9 mouse cellular contexts compared by ENCODE assay signal in the genomic region with DNA sequence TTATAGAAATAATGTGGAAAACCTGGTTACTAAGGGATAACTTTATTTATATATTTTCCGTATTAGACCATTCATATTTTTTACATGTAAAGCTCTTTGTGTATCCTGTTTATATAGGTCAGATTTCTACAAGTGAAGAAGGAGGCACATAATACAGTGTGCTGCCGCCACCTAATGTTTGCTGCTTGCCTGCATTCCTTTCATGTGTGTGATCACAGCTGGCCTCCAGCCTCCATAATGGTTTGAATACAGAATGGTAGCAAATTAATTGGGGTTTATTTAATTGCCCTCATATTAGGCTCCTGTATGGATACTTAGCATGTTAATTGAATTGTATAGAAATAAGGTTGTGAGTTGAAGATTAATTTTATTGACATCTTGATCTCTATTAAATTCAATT.
DNase-seq lines count a peak whose midpoint lies in the region; ATAC-seq lines count a peak whose summit lies in the region.
"Had no signal": no experiment of that assay in that cellular context is flagged by ENCODE, and none has a peak within 500 bp of the region (broad histone marks: within the 10 kb centered on the region; RNA-seq: fewer than 3 reads in every experiment).

No protein-coding gene starts in this region.

- no peak for DNase-seq in forebrain, embryonic 10.5 days (ENCODE audit: extremely low spot score, low spot score)
- DNase-seq in neural tube, embryonic 10.5 days (ENCODE audit: extremely low spot score, low spot score): no peak
- no peak for DNase-seq in testis, postnatal 10 days (ENCODE audit: low spot score)
- no peak for DNase-seq in spleen, adult 12 weeks (ENCODE audit: low spot score)

- peaks cover 100% of the 10 kb centered on the region for H3K79me2 ChIP-seq in macrophage (ENCODE audit: inconsistent target)

- no peaks in the 10 kb centered on the region for H3K27me3 ChIP-seq in forebrain, embryonic 12.5 days
- H3K27me3 ChIP-seq in forebrain, embryonic 10.5 days (ENCODE audit: poor library complexity, severe bottlenecking): no peaks in the 10 kb centered on the region
- H3K27me3 ChIP-seq in neural tube, embryonic 13.5 days: no peaks in the 10 kb centered on the region
- no peaks in the 10 kb centered on the region for H3K27me3 ChIP-seq in forebrain, embryonic 16.5 days (replicated peaks; ENCODE audit: control insufficient read depth, insufficient read depth, low read length)

- no peak overlapping the region for H3K9ac ChIP-seq in forebrain, embryonic 12.5 days
- H3K9ac ChIP-seq in neural tube, embryonic 13.5 days: no peak overlapping the region
- no peak overlapping the region for H3K9ac ChIP-seq in forebrain, embryonic 16.5 days (replicated peaks; ENCODE audit: low read depth, low read length)
- H3K9ac ChIP-seq: midbrain, embryonic 12.5 days had no signal

- WGBS in forebrain, embryonic 12.5 days: 45% methylated on average over 2 of the region's 2 CpGs
- WGBS in forebrain, embryonic 10.5 days: 74% methylated on average over 2 of the region's 2 CpGs
- 46% methylated on average over 2 of the region's 2 CpGs for WGBS in neural tube, embryonic 13.5 days
- WGBS in forebrain, embryonic 16.5 days: 28% methylated on average over 2 of the region's 2 CpGs
- WGBS in macrophage (ENCODE audit: missing documents): 77% methylated on average over 2 of the region's 2 CpGs

- no peaks in the 10 kb centered on the region for H3K9me3 ChIP-seq in forebrain, embryonic 12.5 days
- H3K9me3 ChIP-seq in forebrain, embryonic 10.5 days: no peaks in the 10 kb centered on the region
- H3K9me3 ChIP-seq in neural tube, embryonic 13.5 days: no peaks in the 10 kb centered on the region
- no peaks in the 10 kb centered on the region for H3K9me3 ChIP-seq in forebrain, embryonic 16.5 days (ENCODE audit: control insufficient read depth, low read length)
- H3K9me3 ChIP-seq: midbrain, embryonic 12.5 days had no signal

- H3K4me3 ChIP-seq in forebrain, embryonic 12.5 days (replicated peaks): no peak overlapping the region
- no peak overlapping the region for H3K4me3 ChIP-seq in forebrain, embryonic 10.5 days
- H3K4me3 ChIP-seq in neural tube, embryonic 13.5 days: no peak overlapping the region
- no peak overlapping the region for H3K4me3 ChIP-seq in forebrain, embryonic 16.5 days (replicated peaks; ENCODE audit: low read length)
- no peak overlapping the region for H3K4me3 ChIP-seq in macrophage (ENCODE audit: inconsistent target)
- H3K4me3 ChIP-seq: midbrain, embryonic 12.5 days had no signal

- H3K4me2 ChIP-seq in forebrain, embryonic 12.5 days: no peak overlapping the region
- H3K4me2 ChIP-seq in neural tube, embryonic 13.5 days: no peak overlapping the region
- H3K4me2 ChIP-seq in forebrain, embryonic 16.5 days (ENCODE audit: low read length): no peak overlapping the region
- H3K4me2 ChIP-seq: midbrain, embryonic 12.5 days had no signal

- no peaks in the 10 kb centered on the region for H3K36me3 ChIP-seq in forebrain, embryonic 12.5 days (replicated peaks)
- no peaks in the 10 kb centered on the region for H3K36me3 ChIP-seq in forebrain, embryonic 10.5 days (replicated peaks)
- no peaks in the 10 kb centered on the region for H3K36me3 ChIP-seq in neural tube, embryonic 13.5 days
- no peaks in the 10 kb centered on the region for H3K36me3 ChIP-seq in forebrain, embryonic 16.5 days (ENCODE audit: control insufficient read depth, insufficient read depth)
- no peaks in the 10 kb centered on the region for H3K36me3 ChIP-seq in macrophage (ENCODE audit: inconsistent target)
- H3K36me3 ChIP-seq: midbrain, embryonic 12.5 days had no signal

- peaks cover 24% of the 10 kb centered on the region for H3K4me1 ChIP-seq in forebrain, embryonic 12.5 days
- H3K4me1 ChIP-seq in forebrain, embryonic 10.5 days: peaks cover 42% of the 10 kb centered on the region
- peaks cover 67% of the 10 kb centered on the region for H3K4me1 ChIP-seq in neural tube, embryonic 13.5 days (replicated peaks)
- H3K4me1 ChIP-seq in forebrain, embryonic 16.5 days (replicated peaks; ENCODE audit: control insufficient read depth, insufficient read depth, low read length): peaks cover 25% of the 10 kb centered on the region

- no peak overlapping the region for H3K27ac ChIP-seq in forebrain, embryonic 12.5 days
- H3K27ac ChIP-seq in forebrain, embryonic 10.5 days: no peak overlapping the region
- H3K27ac ChIP-seq in neural tube, embryonic 13.5 days (replicated peaks): peak overlapping the region; percentile 61; the same call in 1 of the 2 replicates
- no peak overlapping the region for H3K27ac ChIP-seq in forebrain, embryonic 16.5 days (ENCODE audit: low read length)
- H3K27ac ChIP-seq in macrophage: peak overlapping the region; percentile 69; the same call in 1 of the 2 replicates

- ATAC-seq in forebrain, embryonic 12.5 days (ENCODE audit: low FRiP score): peak; percentile 85
- ATAC-seq in neural tube, embryonic 13.5 days (ENCODE audit: low read depth): 0 out of 2 replicates have a peak, but pooled peaks have one; percentile 66
- peak; percentile 79 for ATAC-seq in forebrain, embryonic 16.5 days

Comparison
In these comparisons a context has a peak if more than half of its experiments do, and no peak if none do; other contexts are left out.
1. H3K27ac ChIP-seq: peak in neural tube, embryonic 13.5 days (single experiment) and macrophage (single experiment); none in forebrain, embryonic 12.5 days (single experiment), forebrain, embryonic 10.5 days (single experiment) and forebrain, embryonic 16.5 days (single experiment).
2. Peak in every context shown above with its lines, with median percentiles within 50 percentile points of each other: ATAC-seq.